In genomic region chr2:90950582-90951194, GRCm38 (mm10) we compare ENCODE assay signal across 11 mouse cellular contexts. TPM values are rescaled to one million over a fixed set of nuclear protein-coding genes. Genes with fewer than 3 reads are reported as not detected.
DNase-seq lines count a peak whose midpoint lies in the region; ATAC-seq and TF ChIP-seq lines count a peak whose summit lies in the region.
"Had no signal": no experiment of that assay in that cellular context is flagged by ENCODE, and none has a peak within 500 bp of the region (broad histone marks: within the 10 kb centered on the region; RNA-seq: fewer than 3 reads in every experiment).

No protein-coding gene starts in this region.

- ATAC-seq in embryonic facial prominence, embryonic 11.5 days (replicated peaks; ENCODE audit: insufficient number of reproducible peaks, low FRiP score, low TSS enrichment, low read depth): peak; percentile 59; the same call in 1 of the 2 replicates
- ATAC-seq in hindbrain, embryonic 14.5 days (ENCODE audit: low FRiP score): peak; percentile 17; the same call in 1 of the 2 replicates
- ATAC-seq in neural tube, embryonic 14.5 days (ENCODE audit: low read depth): peak; percentile 50

- H3K27me3 ChIP-seq in embryonic facial prominence, embryonic 11.5 days (ENCODE audit: control insufficient read depth, insufficient read depth, low read length): no peaks in the 10 kb centered on the region
- H3K27me3 ChIP-seq in embryonic facial prominence, embryonic 10.5 days (replicated peaks; ENCODE audit: low read depth, poor library complexity, severe bottlenecking): no peaks in the 10 kb centered on the region
- no peaks in the 10 kb centered on the region for H3K27me3 ChIP-seq in hindbrain, embryonic 14.5 days (ENCODE audit: control insufficient read depth, insufficient read depth, low read length)
- no peaks in the 10 kb centered on the region for H3K27me3 ChIP-seq in neural tube, embryonic 14.5 days (ENCODE audit: control insufficient read depth, insufficient read depth, low read length)

- no peak overlapping the region for H3K27ac ChIP-seq in embryonic facial prominence, embryonic 11.5 days (replicated peaks; ENCODE audit: low read depth, low read length)
- H3K27ac ChIP-seq in embryonic facial prominence, embryonic 10.5 days (replicated peaks): no peak overlapping the region
- H3K27ac ChIP-seq in layer of hippocampus, adult 2 months: peak overlapping the region; percentile 67
- no peak overlapping the region for H3K27ac ChIP-seq in hindbrain, embryonic 14.5 days
- no peak overlapping the region for H3K27ac ChIP-seq in neural tube, embryonic 14.5 days (ENCODE audit: low read depth, low read length)

- no peak overlapping the region for H3K4me2 ChIP-seq in embryonic facial prominence, embryonic 11.5 days (ENCODE audit: low read depth, low read length)
- no peak overlapping the region for H3K4me2 ChIP-seq in hindbrain, embryonic 14.5 days (replicated peaks)
- no peak overlapping the region for H3K4me2 ChIP-seq in neural tube, embryonic 14.5 days (ENCODE audit: low read depth, low read length)

- TF ChIP-seq CTCF in layer of hippocampus, adult 2 months (conservative IDR thresholded peaks at IDR 0.05): no peak

- H3K36me3 ChIP-seq in embryonic facial prominence, embryonic 11.5 days (replicated peaks; ENCODE audit: control insufficient read depth, insufficient read depth, low read depth, low read length): no peaks in the 10 kb centered on the region
- peaks cover 49% of the 10 kb centered on the region for H3K36me3 ChIP-seq in embryonic facial prominence, embryonic 10.5 days (replicated peaks)
- H3K36me3 ChIP-seq in hindbrain, embryonic 14.5 days (replicated peaks; ENCODE audit: control insufficient read depth, insufficient read depth): 0 out of 2 replicates have a peak, but pooled peaks cover 6% of the 10 kb centered on the region
- H3K36me3 ChIP-seq in neural tube, embryonic 14.5 days (ENCODE audit: control insufficient read depth, insufficient read depth, low read length): no peaks in the 10 kb centered on the region

- no peak overlapping the region for H3K9ac ChIP-seq in embryonic facial prominence, embryonic 11.5 days (replicated peaks; ENCODE audit: low read length)
- no peak overlapping the region for H3K9ac ChIP-seq in hindbrain, embryonic 14.5 days
- H3K9ac ChIP-seq in neural tube, embryonic 14.5 days (replicated peaks; ENCODE audit: low read depth, low read length): no peak overlapping the region

- no peaks in the 10 kb centered on the region for H3K4me1 ChIP-seq in embryonic facial prominence, embryonic 11.5 days (ENCODE audit: control insufficient read depth, insufficient read depth, low read length)
- H3K4me1 ChIP-seq in embryonic facial prominence, embryonic 10.5 days: 0 out of 2 replicates have a peak, but pooled peaks cover 6% of the 10 kb centered on the region
- H3K4me1 ChIP-seq in hindbrain, embryonic 14.5 days (replicated peaks; ENCODE audit: control insufficient read depth, insufficient read depth, low read length): peaks cover 5% of the 10 kb centered on the region
- no peaks in the 10 kb centered on the region for H3K4me1 ChIP-seq in neural tube, embryonic 14.5 days (ENCODE audit: control insufficient read depth, insufficient read depth, low read length)

- H3K9me3 ChIP-seq in embryonic facial prominence, embryonic 11.5 days (replicated peaks; ENCODE audit: control insufficient read depth, low read length): no peaks in the 10 kb centered on the region
- H3K9me3 ChIP-seq in embryonic facial prominence, embryonic 10.5 days: no peaks in the 10 kb centered on the region
- no peaks in the 10 kb centered on the region for H3K9me3 ChIP-seq in hindbrain, embryonic 14.5 days (ENCODE audit: control insufficient read depth, low read length)
- no peaks in the 10 kb centered on the region for H3K9me3 ChIP-seq in neural tube, embryonic 14.5 days (ENCODE audit: control insufficient read depth, low read length)

- H3K4me3 ChIP-seq in embryonic facial prominence, embryonic 11.5 days (ENCODE audit: low read depth, low read length): no peak overlapping the region
- H3K4me3 ChIP-seq in embryonic facial prominence, embryonic 10.5 days: no peak overlapping the region
- no peak overlapping the region for H3K4me3 ChIP-seq in layer of hippocampus, adult 2 months
- H3K4me3 ChIP-seq in hindbrain, embryonic 14.5 days (replicated peaks; ENCODE audit: low read length): no peak overlapping the region
- no peak overlapping the region for H3K4me3 ChIP-seq in neural tube, embryonic 14.5 days (ENCODE audit: low read depth, low read length)

- no peak for DNase-seq in embryonic facial prominence, embryonic 11.5 days (ENCODE audit: low spot score)
- DNase-seq in embryonic facial prominence, embryonic 10.5 days (ENCODE audit: low spot score): no peak
- no peak for DNase-seq in layer of hippocampus, adult 2 months (ENCODE audit: low spot score in 2 of 2)
- no peak for DNase-seq in layer of hippocampus, adult 8-10 months (ENCODE audit: low spot score in 2 of 2)
- DNase-seq in hindbrain, embryonic 14.5 days (ENCODE audit: low spot score): no peak
- no peak for DNase-seq in layer of hippocampus, postnatal 14 days (ENCODE audit: low spot score in 2 of 2)
- DNase-seq in kidney, adult 8-10 months: no peak
- DNase-seq: gastrocnemius, postnatal 36 days; layer of hippocampus, adult 9-11 months; right cerebral cortex, postnatal 14 days had no signal

RNA-seq across cellular contexts. Expression of gene Celf1, which starts 10.5 kb away (rescaled TPM):
- 76.6 and 81.3 TPM in 2 replicates for polyA plus RNA-seq in embryonic facial prominence, embryonic 11.5 days (2014; fragmentation: Nextera tagmentation; extraction: Ambion mirVana)
- 139 and 145 TPM in 2 replicates for polyA plus RNA-seq in embryonic facial prominence, embryonic 10.5 days (2016; fragmentation: Nextera tagmentation; extraction: Ambion mirVana)
- 100 to 1,000 TPM; 145 to 147 TPM for total RNA-seq in layer of hippocampus, adult 2 months (2021)
- total RNA-seq in layer of hippocampus, adult 8-10 months (2022): 100 to 1,000 TPM; 119 to 137 (median 132) TPM
- polyA plus RNA-seq in hindbrain, embryonic 14.5 days (2014; fragmentation: Nextera tagmentation; extraction: Ambion mirVana): 75.2 and 78.5 TPM in 2 replicates
- polyA plus RNA-seq in neural tube, embryonic 14.5 days (2014; fragmentation: Nextera tagmentation; extraction: Ambion mirVana): 77.6 and 80.8 TPM in 2 replicates
- 100 to 1,000 TPM; 117 to 120 TPM for total RNA-seq in layer of hippocampus, postnatal 14 days (2021)

RNA-seq across cellular contexts. Expression of gene Ndufs3, which starts 46.1 kb away (rescaled TPM):
- 227 and 230 TPM in 2 replicates for polyA plus RNA-seq in embryonic facial prominence, embryonic 11.5 days (2014; fragmentation: Nextera tagmentation; extraction: Ambion mirVana)
- polyA plus RNA-seq in embryonic facial prominence, embryonic 10.5 days (2016; fragmentation: Nextera tagmentation; extraction: Ambion mirVana): 201 and 206 TPM in 2 replicates
- total RNA-seq in layer of hippocampus, adult 2 months (2021): 100 to 1,000 TPM; 224 to 255 TPM
- 100 to 1,000 TPM; 234 to 266 (median 248) TPM for total RNA-seq in layer of hippocampus, adult 8-10 months (2022)
- polyA plus RNA-seq in hindbrain, embryonic 14.5 days (2014; fragmentation: Nextera tagmentation; extraction: Ambion mirVana): 216 and 227 TPM in 2 replicates
- 229 and 259 TPM in 2 replicates for polyA plus RNA-seq in neural tube, embryonic 14.5 days (2014; fragmentation: Nextera tagmentation; extraction: Ambion mirVana)
- 100 to 1,000 TPM; 226 to 232 TPM for total RNA-seq in layer of hippocampus, postnatal 14 days (2021)

RNA-seq across cellular contexts. Expression of gene Kbtbd4, which starts 46.1 kb away (rescaled TPM):
- polyA plus RNA-seq in embryonic facial prominence, embryonic 11.5 days (2014; fragmentation: Nextera tagmentation; extraction: Ambion mirVana): 51.4 and 53.1 TPM in 2 replicates
- 58.1 and 59.4 TPM in 2 replicates for polyA plus RNA-seq in embryonic facial prominence, embryonic 10.5 days (2016; fragmentation: Nextera tagmentation; extraction: Ambion mirVana)
- 10 to 100 TPM; 38.1 to 39.5 TPM for total RNA-seq in layer of hippocampus, adult 2 months (2021)
- 10 to 100 TPM; 32.5 to 45.7 (median 34.0) TPM for total RNA-seq in layer of hippocampus, adult 8-10 months (2022)
- polyA plus RNA-seq in hindbrain, embryonic 14.5 days (2014; fragmentation: Nextera tagmentation; extraction: Ambion mirVana): 44.2 and 45.5 TPM in 2 replicates
- polyA plus RNA-seq in neural tube, embryonic 14.5 days (2014; fragmentation: Nextera tagmentation; extraction: Ambion mirVana): 47.5 and 50.4 TPM in 2 replicates
- total RNA-seq in layer of hippocampus, postnatal 14 days (2021): 10 to 100 TPM; 31.3 to 38.8 TPM
